Mouse (Mus musculus) adrenal gland, adult 18-20 months (tissue): ENCODE measurements around the gene Ppp1r14d. TPM values are rescaled to one million over a fixed set of nuclear protein-coding genes. Genes with fewer than 3 reads are reported as not detected.

Source experiments
- DNase-seq, 2 experiments: peaks; one replicate each; pipeline ENCODE4 v3.0.0; 2021 to 2022; ENCODE audit warnings: low spot score in 2 of 2
- total RNA-seq, 2 experiments: library from RNA; stranded (reverse); gene quantifications; 1 replicate in 1 of 2; 2 replicates in 1 of 2; pipeline ENCODE4 v1.2.3; 2021

Gene Ppp1r14d
- total RNA-seq, 2 experiments from 2014 or later = not detected

DNA sequence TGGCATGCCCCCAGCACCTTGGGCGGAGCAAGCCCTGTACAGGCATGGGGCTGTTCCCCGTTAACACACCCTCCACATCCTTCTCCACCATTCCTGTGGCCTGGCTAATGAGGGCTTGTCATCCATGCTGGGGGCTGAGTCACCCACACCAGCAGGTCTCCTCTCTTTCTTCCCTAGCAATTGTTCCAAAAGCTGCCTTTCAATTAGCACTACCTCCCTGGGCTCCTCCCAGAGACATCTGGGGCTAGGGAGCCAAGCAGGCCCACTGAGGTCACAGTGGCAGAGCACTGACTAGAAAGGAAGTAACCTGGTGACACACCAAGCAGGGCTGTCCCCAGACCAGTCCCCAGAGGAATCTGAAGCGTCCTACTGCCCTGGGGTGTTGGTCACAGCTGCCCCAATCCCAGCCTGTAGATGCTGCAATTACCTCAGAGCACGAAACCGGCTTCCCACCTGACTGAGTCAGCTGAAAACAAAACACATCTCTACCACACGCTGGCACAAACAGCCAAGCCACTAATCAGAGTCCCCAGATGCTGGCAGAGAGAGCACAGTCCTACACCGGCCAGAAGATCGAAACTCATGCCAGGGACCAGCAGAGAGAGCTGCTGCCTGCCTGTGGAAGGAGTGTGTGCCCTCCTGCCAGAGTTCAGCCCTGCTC, 55.6 kb downstream of the Ppp1r14d start, which contains the start of gene Gm14137:
Gene Gm14137 (plus strand): TSS at position 519 of the 661 bp plus-strand sequence.
- DNase-seq = no peak

DNA sequence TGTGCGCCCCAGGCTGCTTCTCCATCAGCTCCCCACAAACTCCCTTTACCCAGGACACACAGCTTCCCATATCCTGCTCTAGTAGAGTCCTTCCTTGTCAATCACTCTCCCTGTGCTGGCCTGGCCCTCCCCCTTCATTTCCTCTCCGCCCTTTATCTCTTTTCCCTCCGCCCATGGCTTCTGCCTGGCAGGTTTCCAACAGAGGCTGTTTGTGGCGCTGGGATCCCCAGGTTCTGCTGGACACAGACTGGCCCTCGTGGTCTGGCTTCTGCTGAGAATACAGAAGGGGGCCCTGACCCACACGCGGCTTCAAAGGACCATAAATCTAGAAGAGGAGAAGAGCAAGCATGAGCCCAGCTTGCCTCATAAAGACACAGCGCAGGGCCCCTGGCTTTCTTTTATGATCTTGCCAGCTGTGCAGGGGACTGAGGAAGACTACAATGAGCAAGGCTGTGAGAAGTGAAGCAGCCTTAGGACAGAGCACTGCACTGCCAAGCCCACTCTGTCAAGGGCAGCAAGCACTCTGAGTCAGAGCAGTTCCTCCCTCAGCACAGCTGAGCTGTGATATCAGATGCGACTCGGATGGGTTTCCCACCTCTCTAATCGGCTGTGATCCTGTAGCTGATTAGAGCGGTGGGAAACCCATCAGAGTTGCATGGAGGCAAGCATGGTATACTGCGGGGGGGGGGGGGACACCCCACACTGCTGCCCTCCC, 56.7 kb downstream of the Ppp1r14d start:
- peak; percentile 61 to 64 for DNase-seq

DNA sequence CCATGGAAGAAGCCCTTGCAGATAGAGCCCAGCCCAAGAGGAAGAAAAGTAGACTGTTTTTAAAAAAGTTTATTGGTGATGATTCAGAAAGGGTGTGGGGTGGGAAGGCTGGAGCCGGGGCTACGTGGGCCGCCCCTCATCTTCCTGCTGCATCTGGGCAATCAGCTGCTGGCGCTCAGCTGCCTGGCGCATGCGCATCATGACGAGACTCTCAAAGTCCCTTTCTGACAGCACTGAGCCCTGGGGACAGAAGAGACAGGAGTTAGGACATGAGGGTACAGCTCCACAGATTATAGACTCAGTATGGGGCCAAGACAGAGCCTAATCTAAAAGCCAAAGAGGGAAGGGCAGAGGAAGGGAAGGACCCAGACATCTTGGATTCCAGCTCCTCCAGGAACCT, 57.3 kb downstream of the Ppp1r14d start:
- DNase-seq = no peak

DNA sequence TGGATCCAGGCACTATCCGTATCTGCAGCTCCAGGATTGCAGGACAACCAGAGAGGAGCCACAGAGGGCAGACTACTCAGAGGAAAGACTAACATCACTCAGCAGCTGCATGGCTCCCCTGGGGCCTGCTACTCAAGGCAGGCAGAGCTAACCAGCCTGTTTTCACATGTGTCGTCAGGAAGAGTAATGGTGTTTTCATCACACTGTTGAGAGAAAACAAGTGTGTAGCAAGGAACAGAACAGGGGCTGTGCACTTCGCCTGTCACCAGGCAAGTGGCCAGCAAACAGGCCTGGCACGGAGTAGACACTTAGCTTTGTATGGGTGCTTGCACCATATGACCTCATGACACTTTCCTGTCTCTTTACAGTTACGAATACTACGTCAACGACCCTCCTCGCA, 58.1 kb downstream of the Ppp1r14d start:
- no peak for DNase-seq

DNA sequence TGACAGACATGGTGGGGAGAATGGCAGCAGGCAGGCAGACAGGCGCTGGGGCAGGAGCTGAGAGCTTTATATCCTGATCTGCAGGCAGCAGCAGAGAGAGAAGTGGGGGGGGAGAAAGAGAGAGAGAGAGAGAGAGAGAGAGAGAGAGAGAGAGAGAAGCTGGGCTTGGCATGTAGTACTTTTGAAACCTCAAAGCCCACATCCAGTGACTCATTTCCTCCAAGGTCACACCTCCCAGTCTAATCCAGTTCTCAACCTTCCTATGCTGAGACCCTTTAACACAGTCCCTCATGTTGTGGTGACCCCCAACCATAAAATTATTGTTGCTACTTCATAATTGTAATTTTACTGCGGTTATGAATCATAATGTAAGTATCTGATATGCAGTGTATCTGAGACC, 59.4 kb downstream of the Ppp1r14d start:
- no peak for DNase-seq

Other genes with a start within 250 kb of the Ppp1r14d start
- 10 to 100 TPM; 16.5 TPM for gene Ccdc32, start 200.5 kb downstream of the Ppp1r14d start, total RNA-seq
- gene Rpusd2, start 195.1 kb downstream of the Ppp1r14d start, total RNA-seq = 1 to 10 TPM; 4.4 to 5.9 TPM
- under 1 TPM; 0.33 to 0.45 TPM for gene Knl1, start 182.8 kb downstream of the Ppp1r14d start, total RNA-seq
- under 1 TPM; 0.70 to 0.74 TPM for gene Rad51, start 117.1 kb downstream of the Ppp1r14d start, total RNA-seq
- gene Rmdn3, start 72.9 kb downstream of the Ppp1r14d start, total RNA-seq = 100 to 1,000 TPM in 1 of 2 experiments, 10 to 100 TPM in 1; 72.4 to 101 TPM
- 10 to 100 TPM; 24.3 to 26.0 TPM for gene Gchfr, start 62.1 kb downstream of the Ppp1r14d start, total RNA-seq
- under 1 TPM in 1 of 2 experiments, not detected in 1; 0.13 TPM for gene Gm14137, start 55.4 kb downstream of the Ppp1r14d start, total RNA-seq
- 10 to 100 TPM; 32.0 to 32.4 TPM for gene Zfyve19, start 21.3 kb downstream of the Ppp1r14d start, total RNA-seq
- gene Dnajc17, start 21.1 kb downstream of the Ppp1r14d start, total RNA-seq = 10 to 100 TPM; 12.5 to 13.1 TPM
- 1 to 10 TPM; 1.6 to 2.1 TPM for gene Spint1, start 7.5 kb upstream of the Ppp1r14d start, total RNA-seq
- gene Rhov, start 41.4 kb upstream of the Ppp1r14d start, total RNA-seq = under 1 TPM; 0.17 to 0.74 TPM
- 10 to 100 TPM; 24.0 TPM for gene Vps18, start 58.8 kb upstream of the Ppp1r14d start, total RNA-seq
- gene Dll4, start 95.9 kb upstream of the Ppp1r14d start, total RNA-seq = 10 to 100 TPM in 1 of 2 experiments, 1 to 10 TPM in 1; 9.7 to 10.5 TPM
- gene Chac1, start 121.3 kb upstream of the Ppp1r14d start, total RNA-seq = 10 to 100 TPM in 1 of 2 experiments, 1 to 10 TPM in 1; 3.7 to 13.2 TPM
- gene Ino80, start 247.8 kb upstream of the Ppp1r14d start, total RNA-seq = 10 to 100 TPM; 20.0 to 22.6 TPM